Comparison of ENCODE assay signal across 20 mouse cellular contexts in the genomic region with DNA sequence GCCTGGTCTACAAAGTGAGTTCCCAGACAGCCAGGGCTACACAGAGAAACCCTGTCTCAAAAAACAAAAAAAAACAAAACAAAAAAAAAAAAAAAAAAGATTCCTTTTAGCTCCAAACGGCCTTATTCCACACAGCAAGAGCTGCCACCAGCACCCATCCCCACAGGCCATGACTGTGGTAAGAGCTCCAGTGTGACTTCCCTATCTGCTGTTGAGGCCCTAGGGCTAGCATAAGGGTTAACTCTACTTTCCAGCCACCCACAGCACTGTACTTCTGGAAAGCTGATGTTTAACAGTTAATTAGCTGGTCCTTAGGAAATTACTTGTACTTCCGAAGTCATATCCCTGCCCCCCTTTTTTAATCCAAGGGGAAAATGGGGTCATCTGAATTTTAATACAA.
"Had no signal": no experiment of that assay in that cellular context is flagged by ENCODE, and none has a peak within 500 bp of the region (broad histone marks: within the 10 kb centered on the region; RNA-seq: fewer than 3 reads in every experiment).

No protein-coding gene starts in this region.

- H3K27me3 ChIP-seq: kidney, embryonic 15.5 days; megakaryocyte, embryonic 14.5 days; stomach, embryonic 15.5 days had no signal

- H3K9ac ChIP-seq: kidney, embryonic 15.5 days; liver, embryonic 13.5 days; midbrain, embryonic 13.5 days; neural tube, embryonic 12.5 days; neural tube, embryonic 15.5 days; stomach, embryonic 15.5 days had no signal

- ATAC-seq: intestine, postnatal 0 days; midbrain, embryonic 13.5 days had no signal

- H3K9me3 ChIP-seq: kidney, embryonic 15.5 days; liver, embryonic 13.5 days; megakaryocyte, embryonic 14.5 days; midbrain, embryonic 10.5 days; midbrain, embryonic 13.5 days; neural tube, embryonic 12.5 days; neural tube, embryonic 15.5 days; stomach, embryonic 15.5 days had no signal

- H3K4me3 ChIP-seq: kidney, embryonic 15.5 days; left cerebral cortex, adult 2 months; liver, embryonic 13.5 days; megakaryocyte, embryonic 14.5 days; midbrain, embryonic 10.5 days; midbrain, embryonic 13.5 days; neural tube, embryonic 12.5 days; neural tube, embryonic 15.5 days; stomach, embryonic 15.5 days had no signal

- H3K27ac ChIP-seq: liver, embryonic 13.5 days; midbrain, embryonic 10.5 days; midbrain, embryonic 13.5 days; neural tube, embryonic 12.5 days; neural tube, embryonic 15.5 days; stomach, embryonic 15.5 days had no signal

- DNase-seq: kidney, adult 8-10 months; kidney, postnatal 10 days; kidney, postnatal 36 days; layer of hippocampus, postnatal 36 days; liver, embryonic 13.5 days; lung, adult 2 months; lung, postnatal 4 days; right cerebral cortex, adult 18-20 months; right cerebral cortex, postnatal 14 days; spleen, adult 18-20 months; thymus, postnatal 25 days had no signal

- H3K36me3 ChIP-seq: liver, embryonic 13.5 days; midbrain, embryonic 13.5 days; neural tube, embryonic 12.5 days; neural tube, embryonic 15.5 days; stomach, embryonic 15.5 days had no signal

- H3K4me2 ChIP-seq: kidney, embryonic 15.5 days; liver, embryonic 13.5 days; midbrain, embryonic 13.5 days; neural tube, embryonic 12.5 days; neural tube, embryonic 15.5 days; stomach, embryonic 15.5 days had no signal
